Mouse (Mus musculus) mesoderm, embryonic 11.5 days (tissue): ENCODE measurements around the gene Mroh7.
A peak's percentile ranks its signal among the peaks of the same experiment; 100 is the strongest.

Experiments
- DNase-seq: peaks from one replicate; pipeline ENCODE4 v3.0.0-alpha.2; 2012; ENCODE audit warnings: low read depth, low spot score

Mroh7 gene

GRCm38 (mm10) chr4:106699989-106700388 lies 30.7 kb downstream of the Mroh7 start:
- peak; percentile 77 for DNase-seq

- DNase-seq: no peak
Measured at GRCm38 (mm10) chr4:106693841-106694430, 36.8 kb downstream of the Mroh7 start.

- no peak for DNase-seq
Measured at GRCm38 (mm10) chr4:106688636-106689296, 42.0 kb downstream of the Mroh7 start.

GRCm38 (mm10) chr4:106680955-106681354 lies 49.8 kb downstream of the Mroh7 start:
- DNase-seq: no peak

- no peak for DNase-seq
Measured at GRCm38 (mm10) chr4:106679152-106679551, 51.6 kb downstream of the Mroh7 start.

- DNase-seq: peak; percentile 95
Measured at GRCm38 (mm10) chr4:106678442-106679118, 52.1 kb downstream of the Mroh7 start, which contains the start of gene Ttc4. Gene Ttc4 (minus strand): TSS chr4:106678944.

GRCm38 (mm10) chr4:106676749-106677148 lies 54.0 kb downstream of the Mroh7 start:
- DNase-seq: no peak

- no peak for DNase-seq
Measured at GRCm38 (mm10) chr4:106666546-106666945, 64.2 kb downstream of the Mroh7 start.

- no peak for DNase-seq
Measured at GRCm38 (mm10) chr4:106665673-106666072, 65.1 kb downstream of the Mroh7 start.

GRCm38 (mm10) chr4:106665269-106665668 lies 65.5 kb downstream of the Mroh7 start:
- DNase-seq: no peak

- DNase-seq: no peak
Measured at GRCm38 (mm10) chr4:106664697-106665096, 66.0 kb downstream of the Mroh7 start.

- no peak for DNase-seq
Measured at GRCm38 (mm10) chr4:106663956-106664470, 66.7 kb downstream of the Mroh7 start.

GRCm38 (mm10) chr4:106655681-106656080 lies 75.0 kb downstream of the Mroh7 start:
- DNase-seq: no peak

- no peak for DNase-seq
Measured at GRCm38 (mm10) chr4:106653051-106653450, 77.7 kb downstream of the Mroh7 start.

GRCm38 (mm10) chr4:106652546-106652945 lies 78.2 kb downstream of the Mroh7 start:
- DNase-seq: no peak

- DNase-seq: peak; percentile 98
Measured at GRCm38 (mm10) chr4:106650833-106651527, 79.7 kb downstream of the Mroh7 start, which contains the start of gene Pars2. Gene Pars2 (plus strand): TSS chr4:106651069.

GRCm38 (mm10) chr4:106647137-106647536 lies 83.6 kb downstream of the Mroh7 start:
- no peak for DNase-seq

GRCm38 (mm10) chr4:106645797-106646196 lies 84.9 kb downstream of the Mroh7 start:
- DNase-seq: no peak

GRCm38 (mm10) chr4:106644218-106644610 lies 86.5 kb downstream of the Mroh7 start:
- no peak for DNase-seq

- no peak for DNase-seq
Measured at GRCm38 (mm10) chr4:106643483-106644217, 87.1 kb downstream of the Mroh7 start.

- DNase-seq: no peak
Measured at GRCm38 (mm10) chr4:106634086-106634479, 96.6 kb downstream of the Mroh7 start.
